Mouse (Mus musculus) erythroid progenitor cell, adult 5-6 weeks (primary cell): Measurements from ENCODE around the gene Eif3i. TPM values are rescaled to one million over a fixed set of nuclear protein-coding genes. Genes with fewer than 3 reads are reported as not detected.
"Not testable (repeated sequence)": the region's sequence is repeated elsewhere in the genome, so short reads cannot be mapped to it uniquely, and the experiment has no call there.

ENCODE experiments used
- ATAC-seq: replicated peaks from 2 replicates; pipeline ENCODE4 v1.8.0; 2016; ENCODE audit warnings: moderate number of reproducible peaks, mild to moderate bottlenecking, moderate TSS enrichment, inconsistent platforms; ENCODE audit not compliant: poor library complexity, low FRiP score, severe bottlenecking
- total RNA-seq, 2 experiments: library from RNA; stranded (forward) in 1 of 2; stranded (reverse) in 1 of 2; fragments of 150-400 nt in 1 of 2; fragments of 186-747, 209-891 nt in 1 of 2; gene quantifications; 2 replicates each; pipeline versions ENCODE4 v1.2.3 to v1.2.4; 2015 to 2017; ENCODE audit warnings: low replicate concordance in 2 of 2

The Eif3i gene
- total RNA-seq, 2 experiments from 2014 or later: 59.7 to 79.6 TPM

DNA sequence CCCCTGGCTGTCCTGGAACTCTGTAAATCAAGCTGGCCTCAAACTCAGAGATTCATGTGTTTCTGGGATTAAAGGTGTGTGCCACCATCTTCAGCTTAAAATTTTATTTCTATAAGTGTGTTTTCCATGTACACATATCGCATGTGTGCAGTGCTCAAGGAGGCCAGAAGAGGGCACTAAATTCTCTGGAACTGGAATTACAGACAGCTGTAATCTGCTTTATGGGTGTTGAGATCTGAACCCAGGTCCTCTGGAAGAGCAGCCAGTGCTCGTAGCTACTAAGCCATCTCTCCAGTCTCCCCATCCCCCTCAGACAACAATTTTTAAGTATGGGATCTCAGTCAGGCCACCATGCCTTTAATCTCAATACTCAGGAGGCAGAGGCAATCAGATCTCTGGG is 51.1 kb downstream of the Eif3i start:
- ATAC-seq: peak; percentile 73

DNA sequence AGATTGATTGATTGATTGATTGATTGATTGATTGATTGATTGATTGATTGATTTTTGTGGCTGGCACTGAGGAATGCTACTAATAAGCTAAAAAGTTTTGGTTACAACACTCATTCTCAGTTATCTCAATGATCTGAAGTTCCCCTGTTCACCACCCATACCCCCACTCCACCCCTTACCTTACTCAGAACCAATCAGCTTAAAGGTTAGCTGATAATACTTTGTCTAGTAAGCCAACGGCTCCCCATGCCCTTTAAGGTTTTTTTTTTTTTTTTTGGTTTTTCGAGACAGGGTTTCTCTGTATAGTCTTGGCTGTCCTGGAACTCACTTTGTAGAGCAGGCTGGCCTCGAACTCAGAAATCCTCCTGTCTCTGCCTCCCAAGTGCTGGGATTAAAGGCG is 52.8 kb downstream of the Eif3i start:
- not testable (repeated sequence) for ATAC-seq

DNA sequence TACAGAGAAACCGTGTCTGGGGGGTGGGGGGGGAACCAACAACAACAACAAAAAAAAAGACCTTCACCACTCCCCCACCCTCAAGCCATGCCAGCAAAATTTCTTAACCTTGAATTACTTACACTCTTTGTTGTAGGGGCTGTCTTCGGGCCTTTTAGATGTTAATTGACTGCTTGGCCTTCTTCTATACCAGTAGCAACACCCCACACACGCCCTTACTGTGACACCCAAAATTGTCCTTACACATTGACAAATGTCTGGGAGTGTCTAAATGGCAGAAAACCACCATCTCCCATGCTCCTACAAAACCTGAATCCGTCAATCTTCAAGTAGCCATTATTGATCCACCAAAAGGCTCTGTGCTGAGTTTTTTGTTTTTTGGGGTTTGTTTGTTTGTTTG is 56.3 kb downstream of the Eif3i start:
- ATAC-seq: no peak

DNA sequence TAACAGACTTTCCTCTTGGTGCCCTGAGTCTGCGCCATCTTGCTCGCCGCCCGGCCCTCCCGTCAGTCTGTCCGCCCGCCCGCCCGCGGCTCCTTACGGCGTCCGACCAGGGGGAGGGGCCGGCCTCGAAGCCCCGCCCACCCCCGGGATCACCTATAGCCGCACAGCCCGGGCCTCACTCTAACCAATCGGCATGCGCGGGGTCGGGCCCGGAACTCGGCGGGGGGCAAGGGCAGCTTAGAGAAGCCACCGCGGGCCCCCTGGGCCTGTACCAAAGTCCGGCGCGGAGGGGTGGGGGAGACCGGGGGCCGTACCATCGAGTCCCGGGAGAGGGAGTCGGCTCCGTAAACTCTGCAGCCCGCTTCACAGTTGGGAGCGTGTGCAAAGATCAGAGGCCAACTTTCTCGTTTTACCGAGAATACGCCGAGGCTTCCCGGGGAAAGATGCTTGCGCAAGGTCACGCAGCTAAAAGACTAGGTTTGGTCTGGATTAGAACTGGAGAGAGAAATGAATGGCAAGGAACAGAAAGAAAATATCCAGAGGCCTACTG is 57.8 kb downstream of the Eif3i start, which contains the start of gene Hdac1:
TSS of gene Hdac1 (minus strand) at position 122 of the 550 bp plus-strand sequence.
- peak; percentile 92 for ATAC-seq

Other genes starting within 250 kb of the Eif3i start
- gene Zbtb8a, start 222.5 kb downstream of the Eif3i start, total RNA-seq (2015; ENCODE audit: low replicate concordance): 1.7 and 6.1 TPM in 2 replicates
- gene Zbtb8a, start 222.5 kb downstream of the Eif3i start, total RNA-seq (2017; ENCODE audit: low replicate concordance): 0.98 and 4.6 TPM in 2 replicates
- gene Zbtb8b, start 159.8 kb downstream of the Eif3i start, total RNA-seq (2015; ENCODE audit: low replicate concordance): not detected in 2 replicates
- gene Zbtb8b, start 159.8 kb downstream of the Eif3i start, total RNA-seq (2017; ENCODE audit: low replicate concordance): not detected in 2 replicates
- 127 and 193 TPM in 2 replicates for gene Bsdc1, start 139.1 kb downstream of the Eif3i start, total RNA-seq (2015; ENCODE audit: low replicate concordance)
- 200 and 208 TPM in 2 replicates for gene Bsdc1, start 139.1 kb downstream of the Eif3i start, total RNA-seq (2017; ENCODE audit: low replicate concordance)
- gene Tssk3, start 109.6 kb downstream of the Eif3i start, total RNA-seq (2015; ENCODE audit: low replicate concordance): not detected in 2 replicates
- not detected in 2 replicates for gene Tssk3, start 109.6 kb downstream of the Eif3i start, total RNA-seq (2017; ENCODE audit: low replicate concordance)
- 7.5 TPM in 1 of 2 replicates, not detected in the other for gene Fam229a, start 109.5 kb downstream of the Eif3i start, total RNA-seq (2015; ENCODE audit: low replicate concordance)
- not detected in 2 replicates for gene Fam229a, start 109.5 kb downstream of the Eif3i start, total RNA-seq (2017; ENCODE audit: low replicate concordance)
- gene Marcksl1, start 87.1 kb downstream of the Eif3i start, total RNA-seq (2015; ENCODE audit: low replicate concordance): 13.8 and 16.9 TPM in 2 replicates
- gene Marcksl1, start 87.1 kb downstream of the Eif3i start, total RNA-seq (2017; ENCODE audit: low replicate concordance): 4.4 and 10.6 TPM in 2 replicates
- gene Hdac1, start 57.9 kb downstream of the Eif3i start, total RNA-seq (2015; ENCODE audit: low replicate concordance): 100 and 125 TPM in 2 replicates
- 102 and 111 TPM in 2 replicates for gene Hdac1, start 57.9 kb downstream of the Eif3i start, total RNA-seq (2017; ENCODE audit: low replicate concordance)
- 8.0 and 23.1 TPM in 2 replicates for gene Lck, start 27.0 kb downstream of the Eif3i start, total RNA-seq (2015; ENCODE audit: low replicate concordance)
- gene Lck, start 27.0 kb downstream of the Eif3i start, total RNA-seq (2017; ENCODE audit: low replicate concordance): 8.5 and 10.1 TPM in 2 replicates
- gene Fam167b, start 22.1 kb downstream of the Eif3i start, total RNA-seq (2015; ENCODE audit: low replicate concordance): not detected in 2 replicates
- gene Fam167b, start 22.1 kb downstream of the Eif3i start, total RNA-seq (2017; ENCODE audit: low replicate concordance): not detected in 2 replicates
- gene Tmem234, start within 50 bp of the Eif3i start, total RNA-seq (2015; ENCODE audit: low replicate concordance): 113 and 124 TPM in 2 replicates
- gene Tmem234, start within 50 bp of the Eif3i start, total RNA-seq (2017; ENCODE audit: low replicate concordance): 96.7 and 118 TPM in 2 replicates
- 2.9 TPM in 1 of 2 replicates, not detected in the other for gene Dcdc2b, start 13.6 kb upstream of the Eif3i start, total RNA-seq (2015; ENCODE audit: low replicate concordance)
- gene Dcdc2b, start 13.6 kb upstream of the Eif3i start, total RNA-seq (2017; ENCODE audit: low replicate concordance): 3.7 TPM in 1 of 2 replicates, not detected in the other
- gene Iqcc, start 18.5 kb upstream of the Eif3i start, total RNA-seq (2015; ENCODE audit: low replicate concordance): 4.3 and 14.3 TPM in 2 replicates
- gene Iqcc, start 18.5 kb upstream of the Eif3i start, total RNA-seq (2017; ENCODE audit: low replicate concordance): 4.0 and 10.7 TPM in 2 replicates
- gene Ccdc28b, start 23.3 kb upstream of the Eif3i start, total RNA-seq (2015; ENCODE audit: low replicate concordance): 21.6 and 23.1 TPM in 2 replicates
- gene Ccdc28b, start 23.3 kb upstream of the Eif3i start, total RNA-seq (2017; ENCODE audit: low replicate concordance): 2.7 and 13.2 TPM in 2 replicates
- gene Txlna, start 40.4 kb upstream of the Eif3i start, total RNA-seq (2015; ENCODE audit: low replicate concordance): 8.4 and 9.7 TPM in 2 replicates
- 20.7 and 35.0 TPM in 2 replicates for gene Txlna, start 40.4 kb upstream of the Eif3i start, total RNA-seq (2017; ENCODE audit: low replicate concordance)
- gene Kpna6, start 72.1 kb upstream of the Eif3i start, total RNA-seq (2015; ENCODE audit: low replicate concordance): 7.5 and 16.2 TPM in 2 replicates
- gene Kpna6, start 72.1 kb upstream of the Eif3i start, total RNA-seq (2017; ENCODE audit: low replicate concordance): 8.7 and 14.6 TPM in 2 replicates
- 2.2 and 5.9 TPM in 2 replicates for gene Tmem39b, start 96.2 kb upstream of the Eif3i start, total RNA-seq (2015; ENCODE audit: low replicate concordance)
- 2.1 TPM in 1 of 2 replicates, not detected in the other for gene Tmem39b, start 96.2 kb upstream of the Eif3i start, total RNA-seq (2017; ENCODE audit: low replicate concordance)
- 49.5 and 58.7 TPM in 2 replicates for gene Khdrbs1, start 141.7 kb upstream of the Eif3i start, total RNA-seq (2015; ENCODE audit: low replicate concordance)
- 40.4 and 57.1 TPM in 2 replicates for gene Khdrbs1, start 141.7 kb upstream of the Eif3i start, total RNA-seq (2017; ENCODE audit: low replicate concordance)
- 228 and 468 TPM in 2 replicates for gene Ptp4a2, start 210.6 kb upstream of the Eif3i start, total RNA-seq (2015; ENCODE audit: low replicate concordance)
- 166 and 170 TPM in 2 replicates for gene Ptp4a2, start 210.6 kb upstream of the Eif3i start, total RNA-seq (2017; ENCODE audit: low replicate concordance)